Mouse (Mus musculus) megakaryocyte, embryonic 14.5 days (primary cell): ENCODE measurements around the gene Parp11.

ENCODE experiments used
- FLI1 ChIP-seq: IDR thresholded peaks from 2 replicates; pipeline ENCODE4 v1.6.1; 2012; ENCODE audit warnings: low read length, inconsistent platforms, mixed read lengths
- GATA1 ChIP-seq: IDR thresholded peaks from 3 replicates; pipeline ENCODE4 v1.6.1; 2012; ENCODE audit warnings: mixed read lengths, low read length, inconsistent platforms, borderline replicate concordance

DNA sequence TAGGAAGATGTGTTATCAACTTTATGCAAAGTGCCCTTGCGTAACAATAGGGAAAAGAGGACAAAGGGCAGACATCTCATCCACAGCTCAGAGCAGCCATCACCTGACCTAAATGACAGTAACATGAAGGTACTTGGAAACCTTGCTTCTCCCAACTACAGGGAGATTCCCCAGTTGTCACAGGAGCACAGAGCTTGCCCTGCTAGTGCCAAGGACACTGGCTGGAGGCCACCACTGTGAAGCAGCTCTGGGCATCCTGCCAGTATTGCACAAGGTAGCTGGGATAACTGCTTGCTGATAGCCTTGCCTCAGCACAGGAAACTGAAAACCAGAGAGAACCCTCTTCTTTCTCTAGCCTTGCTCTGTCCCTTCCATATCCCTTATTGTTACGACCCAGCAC is 82.8 kb downstream of the Parp11 start:
- TF ChIP-seq GATA1 (no peak), FLI1 (no peak)
